In the genomic region with DNA sequence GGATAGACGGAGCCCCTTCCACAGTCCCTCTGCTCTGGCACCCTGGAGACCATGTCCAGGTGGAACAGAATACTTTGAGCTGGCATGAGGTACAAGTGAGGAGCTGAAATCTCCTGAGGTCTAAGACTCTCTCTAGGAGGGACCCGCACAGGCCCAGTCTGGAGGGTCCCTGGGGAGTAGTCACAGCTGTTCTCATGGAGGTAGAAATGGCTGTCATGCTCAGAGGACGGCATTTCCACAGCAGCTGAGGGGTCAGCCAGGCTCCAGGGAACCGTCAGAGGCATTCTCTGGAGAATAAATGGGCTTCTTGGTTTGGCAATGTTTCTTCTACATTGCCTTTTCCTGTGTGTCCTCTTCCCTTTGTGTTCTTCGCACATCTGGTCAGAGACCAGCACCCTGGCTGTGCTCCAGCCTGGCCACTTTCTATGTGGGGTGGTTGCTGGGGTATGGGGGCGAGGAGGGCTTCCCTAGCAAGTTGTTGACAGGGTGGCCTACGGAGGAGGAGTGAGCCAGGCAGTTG, we compare ENCODE assay signal across 19 mouse cellular contexts.
"Had no signal": no experiment of that assay in that cellular context is flagged by ENCODE, and none has a peak within 500 bp of the region (broad histone marks: within the 10 kb centered on the region; RNA-seq: fewer than 3 reads in every experiment).

No protein-coding gene starts in this region.

- H3K36me3 ChIP-seq: limb, embryonic 12.5 days; limb, embryonic 15.5 days; midbrain, embryonic 10.5 days; midbrain, embryonic 13.5 days; neural tube, embryonic 13.5 days had no signal

- ATAC-seq: intestine, embryonic 16.5 days; liver, postnatal 0 days; midbrain, embryonic 13.5 days; midbrain, embryonic 16.5 days had no signal

- H3K9ac ChIP-seq: limb, embryonic 12.5 days; limb, embryonic 15.5 days; liver, embryonic 14.5 days; liver, postnatal 0 days; midbrain, embryonic 13.5 days; neural tube, embryonic 13.5 days had no signal

- H3K4me3 ChIP-seq: limb, embryonic 12.5 days; limb, embryonic 15.5 days; megakaryocyte, embryonic 14.5 days; midbrain, embryonic 10.5 days; midbrain, embryonic 13.5 days; myocyte; neural tube, embryonic 13.5 days had no signal

- H3K4me1 ChIP-seq: limb, embryonic 12.5 days; limb, embryonic 15.5 days; megakaryocyte, embryonic 14.5 days; midbrain, embryonic 10.5 days; midbrain, embryonic 13.5 days; neural tube, embryonic 13.5 days had no signal

- DNase-seq: kidney, adult 18-20 months; kidney, adult 9 months; kidney, postnatal 14 days; kidney, postnatal 4 days; left cerebral cortex, postnatal 4 days; liver, postnatal 0 days; thymus, adult 18-20 months; thymus, postnatal 36 days had no signal

- H3K27ac ChIP-seq: limb, embryonic 12.5 days; limb, embryonic 15.5 days; liver, embryonic 14.5 days; midbrain, embryonic 10.5 days; midbrain, embryonic 13.5 days; neural tube, embryonic 13.5 days had no signal

- H3K4me2 ChIP-seq: limb, embryonic 12.5 days; limb, embryonic 15.5 days; liver, embryonic 11.5 days; midbrain, embryonic 13.5 days; neural tube, embryonic 13.5 days had no signal

- H3K27me3 ChIP-seq: limb, embryonic 12.5 days; limb, embryonic 15.5 days; midbrain, embryonic 13.5 days; neural tube, embryonic 13.5 days had no signal

- H3K9me3 ChIP-seq: limb, embryonic 12.5 days; limb, embryonic 15.5 days; midbrain, embryonic 10.5 days; midbrain, embryonic 13.5 days; neural tube, embryonic 13.5 days had no signal
